Mouse (Mus musculus) v-Abl transformed pro-B cells (cell line): Measurements from ENCODE around the gene Phactr2.

Experiments
- in situ Hi-C, 2 experiments: fragments of 400-800 bp; cut with MboI; formaldehyde crosslinking; loops; one replicate each; pipeline ENCODE4 v1.15.1; 2025; ENCODE audit not compliant: unreplicated experiment in 2 of 2

Phactr2 gene

DNA sequence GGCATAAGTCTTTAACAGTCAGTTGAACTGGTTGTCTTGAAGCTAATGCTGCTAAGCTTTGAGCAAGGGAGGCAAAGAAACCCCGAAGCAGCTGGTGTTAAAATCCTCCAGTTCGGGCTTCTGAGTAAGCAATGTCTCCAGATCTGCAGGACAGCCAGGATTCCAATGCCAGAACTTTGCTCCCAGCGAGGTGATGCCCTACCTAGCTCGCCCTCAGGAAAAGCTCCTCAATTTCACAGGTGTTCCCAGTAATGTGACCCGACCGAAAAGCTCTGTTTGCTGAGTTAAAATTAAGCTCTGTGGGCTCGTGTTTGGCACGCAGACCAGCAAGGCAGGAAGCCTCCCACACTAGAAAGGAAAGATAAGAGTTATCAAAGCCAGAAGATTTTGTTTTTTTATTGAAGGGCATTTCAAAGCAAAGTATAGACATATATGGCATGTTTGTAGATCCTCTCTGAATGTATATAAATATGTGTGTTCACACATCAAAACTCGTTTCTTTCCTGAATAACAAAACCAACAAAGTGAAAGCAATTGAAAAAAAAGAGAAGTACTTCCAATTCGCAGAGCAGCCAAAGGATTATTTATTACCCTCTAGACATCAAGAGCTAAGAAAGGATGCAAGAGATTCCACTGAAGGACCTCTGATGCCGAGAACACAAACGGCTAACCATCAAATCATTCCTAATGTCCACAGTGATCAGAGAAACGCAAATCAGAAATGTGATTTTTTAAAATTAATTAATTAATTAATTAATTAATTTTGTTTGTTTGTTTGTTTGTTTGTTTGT lies 20.8 kb downstream of the Phactr2 start:
- in situ Hi-C loops = no loop called here

DNA sequence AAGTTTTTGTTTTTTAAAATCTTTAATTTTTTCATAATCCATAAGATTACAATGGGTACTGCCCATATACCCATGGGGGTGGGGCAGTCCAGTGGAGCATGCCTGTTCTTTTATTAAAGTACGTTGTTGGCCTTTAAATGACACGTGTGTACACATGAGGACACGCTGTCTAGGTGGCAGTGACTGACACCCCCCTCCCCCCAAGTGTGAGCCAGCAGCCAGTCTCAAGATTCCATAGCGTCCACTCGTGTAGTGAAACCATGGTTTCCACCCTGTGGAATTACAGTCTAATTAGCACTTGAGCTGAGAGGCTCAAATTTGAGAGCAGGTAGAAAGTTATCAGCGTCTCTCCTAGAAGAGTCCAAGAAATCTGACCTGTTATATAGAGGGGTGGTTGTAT lies 22.6 kb downstream of the Phactr2 start:
- in situ Hi-C loops = no loop called here

DNA sequence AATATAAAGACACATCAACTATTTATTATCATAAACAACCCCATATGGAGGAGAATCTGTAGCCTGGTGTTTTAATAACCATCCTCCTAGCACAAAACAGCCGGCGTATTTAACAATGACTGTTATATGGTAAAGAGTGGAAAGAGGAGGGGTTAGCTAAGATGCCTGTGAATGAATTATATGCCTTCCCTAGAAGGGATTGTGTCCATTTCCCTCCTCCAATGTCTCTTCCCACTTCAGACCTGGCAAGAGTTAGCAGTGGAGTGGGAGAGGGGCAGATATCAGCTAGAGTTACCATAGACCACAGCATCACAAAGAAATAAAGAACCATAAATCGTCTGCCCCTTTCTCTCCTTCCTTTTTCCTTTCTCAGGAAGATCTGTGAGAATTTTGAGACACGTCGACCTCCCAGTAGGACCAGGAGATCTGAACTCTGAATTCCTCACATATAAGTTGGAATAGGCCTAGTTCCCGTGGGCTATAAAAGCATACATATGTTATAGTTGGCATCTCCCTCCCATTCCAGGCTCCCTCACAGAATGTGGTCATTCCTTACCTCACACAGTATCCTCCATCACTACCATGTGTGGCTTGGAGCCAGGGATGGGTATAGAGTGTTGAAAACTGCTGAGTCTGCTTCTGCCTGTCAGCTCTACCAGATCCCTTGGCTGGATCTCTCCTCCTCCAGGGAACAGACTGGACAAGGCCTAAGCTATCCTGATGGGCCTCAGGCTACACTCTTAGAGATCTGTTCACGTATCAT lies 25.7 kb downstream of the Phactr2 start:
- in situ Hi-C loops = loop anchor here (25.0 kb wide), 3 partner anchors 261 to 1264 kb away; partner anchors contain the start of genes Gje1 (in 1 of the 2), Ltv1 (in 1 of the 2), Nmbr (in 1 of the 2) and Vta1 (in 1 of the 2)

DNA sequence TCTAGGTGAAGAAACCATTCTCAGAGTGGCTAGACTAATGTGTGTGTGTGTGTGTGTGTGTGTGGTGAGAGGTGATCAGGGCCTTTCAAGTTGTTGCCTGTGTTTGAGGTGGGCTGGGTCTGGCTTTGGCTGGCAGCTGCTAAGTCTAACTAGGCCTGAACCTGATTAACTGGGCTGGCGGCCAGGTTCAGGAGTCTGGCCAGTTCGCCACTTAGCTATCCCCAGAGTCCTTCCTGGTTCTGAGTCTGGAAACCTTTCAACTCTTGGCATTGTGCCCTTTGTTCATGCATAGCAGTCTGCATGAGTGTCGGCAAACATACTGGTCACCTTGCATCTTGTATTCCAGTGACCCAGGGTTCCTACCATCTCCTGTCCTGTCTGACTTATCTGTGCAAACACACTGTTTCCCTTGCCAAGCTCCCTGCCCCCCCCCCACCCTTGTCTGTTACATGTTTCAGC lies 27.4 kb downstream of the Phactr2 start:
- in situ Hi-C loops = loop anchor here (25.0 kb wide), 3 partner anchors 260 to 1265 kb away; partner anchors contain the start of genes Gje1 (in 1 of the 2), Ltv1 (in 1 of the 2), Nmbr (in 1 of the 2) and Vta1 (in 1 of the 2)

DNA sequence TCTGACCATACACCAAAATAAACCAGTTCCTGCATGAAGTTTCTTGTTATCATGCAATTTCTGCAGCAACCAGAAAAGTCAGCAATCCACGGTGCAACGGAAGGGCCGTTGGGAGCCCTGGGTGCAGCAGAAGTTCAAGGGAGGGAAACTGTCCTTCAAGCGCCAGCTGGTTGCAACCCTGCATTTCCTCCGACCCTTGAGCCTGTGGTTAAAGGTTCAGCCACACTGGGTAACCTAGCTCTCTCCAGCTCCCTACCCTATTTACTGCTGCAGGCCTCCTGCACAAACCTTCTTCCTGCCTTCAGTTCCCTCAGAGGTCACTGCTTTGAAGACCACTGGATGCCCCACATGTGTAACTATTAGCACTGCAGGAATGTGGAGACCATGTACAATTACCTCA lies 30.0 kb downstream of the Phactr2 start:
- in situ Hi-C loops = loop anchor here (25.0 kb wide), 3 partner anchors 257 to 1268 kb away; partner anchors contain the start of genes Gje1 (in 1 of the 2), Ltv1 (in 1 of the 2), Nmbr (in 1 of the 2) and Vta1 (in 1 of the 2)

DNA sequence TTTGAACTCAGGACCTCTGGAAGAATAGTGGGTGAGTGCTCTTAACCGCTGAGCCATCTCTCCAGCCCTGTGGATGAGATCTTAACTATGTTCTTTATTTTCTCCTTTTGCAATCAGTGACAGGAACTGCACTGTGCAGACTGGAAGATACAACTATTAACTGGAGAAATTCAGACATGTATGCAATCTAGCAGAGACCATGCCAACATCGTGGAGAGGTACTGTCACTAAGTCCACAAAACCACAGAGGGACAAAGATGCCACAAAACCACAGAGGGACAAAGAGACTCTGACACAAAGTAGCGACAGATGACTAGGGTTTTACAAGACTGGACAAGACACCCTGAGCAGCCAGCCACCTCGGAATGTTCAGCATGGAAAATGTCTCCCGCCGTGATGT lies 30.6 kb downstream of the Phactr2 start:
- in situ Hi-C loops = loop anchor here (25.0 kb wide), 3 partner anchors 256 to 1269 kb away; partner anchors contain the start of genes Gje1 (in 1 of the 2), Ltv1 (in 1 of the 2), Nmbr (in 1 of the 2) and Vta1 (in 1 of the 2)

DNA sequence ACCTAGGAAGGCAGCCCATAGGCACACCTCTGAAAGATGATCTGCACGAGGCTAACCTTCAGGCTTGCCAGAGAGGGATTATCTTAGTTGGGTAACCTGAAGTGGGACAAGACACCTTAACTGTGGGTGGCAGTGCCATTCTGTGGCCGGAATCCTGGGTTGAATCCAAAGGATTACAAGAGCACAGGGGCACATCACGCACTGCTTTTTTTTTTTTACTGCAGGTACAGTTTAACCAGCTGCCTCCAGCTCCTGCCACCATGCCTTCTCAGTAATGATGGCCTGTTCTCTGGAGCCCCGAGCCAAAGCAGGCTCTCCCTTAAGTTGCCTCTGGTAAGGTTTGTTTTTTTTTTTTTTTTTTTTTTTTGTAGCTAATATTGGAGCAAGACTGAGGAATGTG lies 33.9 kb downstream of the Phactr2 start:
- in situ Hi-C loops = loop anchor here (25.0 kb wide), 3 partner anchors 253 to 1272 kb away; partner anchors contain the start of genes Gje1 (in 1 of the 2), Ltv1 (in 1 of the 2), Nmbr (in 1 of the 2) and Vta1 (in 1 of the 2)

DNA sequence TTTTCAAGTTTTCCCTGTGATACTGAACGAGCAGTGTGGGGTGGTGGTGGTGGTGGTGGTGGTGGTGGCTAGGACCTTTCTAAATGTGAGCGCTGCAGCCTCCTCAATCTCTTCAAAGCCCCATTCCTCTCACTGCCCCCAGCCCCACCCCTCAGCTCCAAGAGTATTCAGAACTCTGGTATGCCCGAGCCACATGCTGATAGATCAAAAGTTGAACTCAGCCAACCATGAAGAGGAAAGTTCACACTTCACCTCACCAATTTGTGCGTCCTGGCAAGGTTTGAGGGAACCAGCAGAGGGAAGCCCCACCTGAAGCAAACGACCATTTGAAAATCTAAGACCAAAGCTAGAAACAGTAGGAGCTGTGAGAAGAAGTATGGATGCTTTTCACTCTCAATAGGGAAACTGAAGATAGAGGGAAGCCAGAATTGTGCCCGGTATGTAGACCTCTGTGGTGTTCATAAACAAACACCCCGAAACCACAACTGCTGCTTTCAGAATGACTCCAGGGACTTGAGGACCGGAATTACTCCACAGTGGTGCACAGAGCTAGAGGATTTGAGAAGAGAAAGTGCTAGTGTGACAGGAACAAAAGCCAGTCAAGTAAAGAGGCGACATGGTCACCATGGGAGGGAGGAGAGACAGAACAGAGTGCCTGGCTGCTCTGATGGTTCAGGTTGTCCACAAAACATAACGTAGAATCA lies 35.9 kb downstream of the Phactr2 start:
- in situ Hi-C loops = loop anchor here (5.0 to 25.0 kb wide), 8 partner anchors 34 to 1274 kb away; partner anchors contain the start of genes Adat2 (in 2 of the 2), Pex3 (in 2 of the 2), Gje1 (in 1 of the 2) and Ltv1 (in 1 of the 2)

DNA sequence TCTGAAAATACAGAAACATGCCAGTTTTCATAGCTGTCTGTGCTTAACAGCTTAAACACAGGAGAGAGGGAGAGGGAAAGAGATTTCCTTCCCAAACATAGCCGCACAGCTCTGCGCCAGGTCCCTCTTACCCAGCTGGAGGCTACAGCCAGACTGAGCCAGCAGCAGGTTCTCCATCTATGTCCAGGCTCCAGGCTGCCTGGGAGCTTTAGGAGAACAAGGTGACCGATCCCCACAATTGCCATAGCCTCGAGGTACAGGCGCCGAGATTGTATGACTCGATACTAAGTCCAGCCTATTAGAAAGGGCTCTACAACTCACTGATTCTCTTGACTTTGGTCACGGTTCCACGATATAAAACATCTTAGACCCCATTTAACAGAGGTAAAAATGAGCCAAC lies 37.2 kb downstream of the Phactr2 start:
- in situ Hi-C loops = loop anchor here (5.0 to 25.0 kb wide), 8 partner anchors 35 to 1275 kb away; partner anchors contain the start of genes Adat2 (in 2 of the 2), Pex3 (in 2 of the 2), Gje1 (in 1 of the 2) and Ltv1 (in 1 of the 2)

DNA sequence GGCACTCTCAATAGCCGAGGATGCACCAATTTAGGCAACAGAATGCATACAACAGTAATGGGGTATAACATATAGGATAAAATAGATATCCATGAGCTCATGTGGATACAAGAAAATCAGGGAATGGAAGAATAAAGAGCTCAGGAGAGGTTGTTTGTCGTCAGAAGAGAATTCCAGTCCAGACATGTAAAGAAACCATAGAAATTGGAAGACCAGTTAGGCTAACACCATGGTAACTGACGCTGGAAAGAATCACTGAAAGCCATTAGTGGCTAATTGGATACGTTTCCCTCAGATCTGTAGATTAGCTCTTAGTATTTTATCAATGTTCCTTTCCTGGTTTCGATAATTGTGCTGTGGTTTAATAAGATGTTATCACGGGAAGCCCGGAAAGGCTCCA lies 41.2 kb downstream of the Phactr2 start:
- in situ Hi-C loops = loop anchor here (10.0 to 25.0 kb wide), 5 partner anchors 72 to 1279 kb away; partner anchors contain the start of genes Gje1 (in 1 of the 2), Ltv1 (in 1 of the 2), Nmbr (in 1 of the 2) and Vta1 (in 1 of the 2)

DNA sequence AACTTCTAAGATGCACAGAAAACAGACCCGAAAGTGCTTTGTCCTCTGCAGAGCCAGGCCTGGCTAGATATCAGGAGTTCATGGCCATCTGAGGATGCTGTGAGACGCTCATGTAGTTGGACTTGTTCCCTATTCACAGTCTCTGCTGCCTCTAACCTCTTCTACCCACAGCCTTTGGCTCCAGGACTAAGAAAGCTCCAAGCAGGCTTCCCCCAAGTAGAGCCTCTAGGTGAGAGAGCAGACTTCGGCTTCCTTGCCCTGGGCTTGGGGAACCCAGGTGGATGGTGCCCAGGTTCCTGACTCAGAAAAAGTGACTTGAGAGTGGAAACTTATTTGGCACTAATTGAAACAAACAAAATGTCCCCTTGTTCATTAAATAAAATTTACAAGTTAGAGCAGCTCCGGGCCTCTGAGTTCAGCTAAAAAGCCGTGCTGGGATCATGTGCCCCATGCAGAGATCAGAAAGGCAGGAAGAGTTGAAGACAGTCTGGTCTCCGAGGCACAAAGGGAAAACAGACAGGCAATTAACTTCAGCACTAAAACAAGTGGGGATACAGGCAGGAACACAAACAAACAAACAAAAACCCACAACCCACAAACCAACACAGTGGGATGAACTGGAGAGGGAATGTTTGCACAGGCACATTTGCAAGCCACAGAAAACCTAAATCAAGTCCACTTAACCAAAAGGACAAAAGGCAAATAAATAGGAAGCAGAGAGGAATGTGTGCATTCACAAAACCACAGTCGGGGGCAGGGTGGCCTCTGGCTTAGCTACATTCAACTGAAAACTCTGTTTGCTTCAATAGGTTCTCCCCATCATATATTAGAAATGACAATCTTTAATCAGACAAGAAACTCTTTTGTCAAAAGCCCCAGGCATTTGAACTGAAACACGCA lies 42.3 kb downstream of the Phactr2 start:
- in situ Hi-C loops = loop anchor here (10.0 to 25.0 kb wide), 5 partner anchors 73 to 1280 kb away; partner anchors contain the start of genes Gje1 (in 1 of the 2), Ltv1 (in 1 of the 2), Nmbr (in 1 of the 2) and Vta1 (in 1 of the 2)

DNA sequence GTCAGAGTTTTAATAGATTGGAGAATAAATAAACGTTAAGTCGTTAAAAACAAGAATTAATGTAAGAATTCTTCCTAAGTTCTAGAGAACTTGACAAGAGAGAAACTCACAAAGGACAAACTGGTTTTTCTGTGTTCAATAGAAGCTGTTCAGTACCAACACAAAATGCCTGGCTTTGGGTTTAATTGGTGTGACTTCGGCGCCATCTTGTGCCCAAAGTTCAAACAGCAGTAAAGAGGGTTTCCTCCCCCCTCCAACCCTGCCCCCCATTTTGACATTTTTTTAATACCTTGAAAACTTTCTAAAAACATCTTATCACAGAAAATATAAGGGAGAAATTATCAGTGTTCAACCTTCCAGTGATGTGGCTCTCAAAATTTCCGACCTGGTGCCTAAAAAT lies 44.4 kb downstream of the Phactr2 start:
- in situ Hi-C loops = loop anchor here (5.0 to 25.0 kb wide), 8 partner anchors 75 to 1283 kb away; partner anchors contain the start of genes Gje1 (in 1 of the 2), Ltv1 (in 1 of the 2), Nmbr (in 1 of the 2) and Vta1 (in 1 of the 2)

DNA sequence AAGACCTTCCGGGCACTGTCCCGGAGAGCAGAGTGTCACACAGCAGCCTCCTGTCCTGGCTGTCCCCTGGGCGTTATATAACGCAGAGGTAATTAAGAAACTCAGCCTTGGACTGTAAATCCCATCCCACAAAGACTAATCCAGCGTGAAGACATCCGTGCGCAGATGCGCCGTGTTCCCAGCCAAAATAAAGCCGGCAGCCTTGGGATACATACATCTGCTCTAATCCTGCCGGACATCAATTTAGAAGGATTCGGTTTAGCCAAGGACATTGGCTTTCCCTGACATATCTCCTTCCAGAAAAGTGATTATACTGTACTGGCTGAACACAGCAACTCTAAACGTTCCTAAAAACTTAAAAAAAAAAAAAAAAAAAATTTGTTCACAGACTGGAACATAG lies 45.0 kb downstream of the Phactr2 start:
- in situ Hi-C loops = loop anchor here (5.0 to 25.0 kb wide), 6 partner anchors 242 to 1283 kb away; partner anchors contain the start of genes Gje1 (in 1 of the 2), Ltv1 (in 1 of the 2), Nmbr (in 1 of the 2) and Vta1 (in 1 of the 2)

DNA sequence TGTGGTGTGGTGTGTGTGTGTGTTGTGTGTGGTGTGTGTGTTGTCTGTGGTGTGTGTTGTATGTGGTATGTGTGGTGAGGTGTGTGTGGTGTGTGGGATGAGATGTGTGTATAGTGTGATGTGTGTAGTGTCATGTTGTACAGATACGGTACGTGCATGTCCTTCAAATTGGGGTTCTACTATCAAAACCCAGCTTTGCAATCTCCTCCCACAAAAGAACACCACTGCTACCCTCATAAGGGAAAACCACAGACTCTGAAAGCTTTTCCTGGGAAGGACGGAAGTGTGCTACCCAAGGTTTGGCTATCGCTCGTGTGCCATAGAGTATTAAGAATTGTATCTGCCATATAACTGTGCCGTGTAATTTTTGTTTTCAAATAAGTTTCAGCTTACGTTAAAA lies 45.7 kb downstream of the Phactr2 start:
- in situ Hi-C loops = loop anchor here (5.0 to 25.0 kb wide), 6 partner anchors 241 to 1284 kb away; partner anchors contain the start of genes Gje1 (in 1 of the 2), Ltv1 (in 1 of the 2), Nmbr (in 1 of the 2) and Vta1 (in 1 of the 2)

DNA sequence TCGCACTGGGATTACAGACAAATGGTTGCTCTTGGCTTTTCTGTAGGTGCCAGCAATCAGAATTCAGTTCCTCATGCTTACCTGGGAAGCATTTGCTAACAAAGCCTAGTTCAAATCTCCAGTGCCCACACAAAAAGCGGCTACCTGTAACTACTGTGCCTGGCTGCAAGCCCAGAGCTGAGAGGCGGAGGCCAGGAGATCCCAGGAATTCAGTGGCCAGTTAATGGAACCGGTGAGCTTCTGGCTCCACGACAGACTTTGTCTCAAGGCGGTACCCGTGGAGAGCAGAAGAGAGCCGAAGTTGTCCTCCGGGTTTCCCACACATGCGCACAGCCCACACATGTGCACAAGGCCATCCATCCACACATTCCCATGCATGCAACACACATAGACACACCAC lies 46.6 kb downstream of the Phactr2 start:
- in situ Hi-C loops = loop anchor here (5.0 to 25.0 kb wide), 6 partner anchors 240 to 1285 kb away; partner anchors contain the start of genes Gje1 (in 1 of the 2), Ltv1 (in 1 of the 2), Nmbr (in 1 of the 2) and Vta1 (in 1 of the 2)

DNA sequence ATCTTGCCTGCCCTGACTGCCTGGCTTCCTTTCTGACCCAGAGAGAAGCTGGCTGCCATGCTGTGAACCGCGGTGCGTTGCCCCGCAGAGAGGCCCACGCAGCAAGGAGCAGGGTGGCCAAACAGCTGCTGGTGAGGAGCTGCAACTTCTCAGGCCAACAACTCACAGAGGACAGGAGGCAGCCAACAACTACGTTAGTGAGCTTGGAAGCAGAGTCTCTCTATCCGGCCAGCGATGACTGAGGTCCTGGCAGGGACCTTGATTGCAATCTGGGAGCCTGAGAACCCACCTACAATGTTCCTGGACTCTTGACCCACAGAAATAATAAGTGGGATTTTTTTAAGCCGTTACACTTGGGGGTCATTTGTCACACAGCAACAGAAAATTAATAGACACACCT lies 49.0 kb downstream of the Phactr2 start:
- in situ Hi-C loops = loop anchor here (5.0 to 25.0 kb wide), 6 partner anchors 238 to 1287 kb away; partner anchors contain the start of genes Gje1 (in 1 of the 2), Ltv1 (in 1 of the 2), Nmbr (in 1 of the 2) and Vta1 (in 1 of the 2)

DNA sequence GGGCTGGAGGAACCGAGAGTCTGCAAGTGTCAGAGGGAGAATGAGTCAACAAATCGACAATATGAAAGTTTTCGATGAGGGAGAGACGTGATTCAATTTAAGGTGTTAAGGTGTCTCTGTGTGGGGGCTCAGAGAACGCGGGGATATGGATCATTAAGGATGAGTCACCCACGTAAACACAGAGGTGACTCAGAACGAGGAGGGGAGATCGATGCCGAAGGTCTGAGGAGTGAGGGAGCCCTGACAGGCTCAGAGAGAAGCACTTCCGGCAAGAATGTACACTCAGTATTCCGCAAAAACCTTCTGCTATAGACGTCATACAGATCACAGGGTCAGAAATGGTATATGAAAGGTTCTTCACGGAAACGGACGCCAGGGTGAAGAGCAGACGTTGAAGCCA lies 49.7 kb downstream of the Phactr2 start:
- in situ Hi-C loops = loop anchor here (5.0 to 25.0 kb wide), 4 partner anchors 402 to 1238 kb away; no protein-coding TSS in a partner anchor
